Mouse (Mus musculus) hindbrain, embryonic 16.5 days (tissue): ENCODE data around the gene Slc37a1. TPM values are rescaled to one million over a fixed set of nuclear protein-coding genes. Genes with fewer than 3 reads are reported as not detected.

Experiments
- ATAC-seq: fragments of 200-750 bp; cut with Nextera tagmentation; 2 replicates; pipeline ENCODE4 v1.8.0; 2017; ENCODE audit warnings: moderate TSS enrichment, moderate library complexity
- H3K27ac ChIP-seq: fragments of 300-500 bp; sonication (generic); 2 replicates; pipeline ENCODE4 v1.5.1; 2014; ENCODE audit warnings: low read depth, mild to moderate bottlenecking, control low read depth, low read length, moderate library complexity
- H3K27me3 ChIP-seq: fragments of 300-500 bp; sonication (generic); replicated peaks from 2 replicates; pipeline ENCODE4 v1.6.1; 2014; ENCODE audit warnings: low read length; ENCODE audit not compliant: control insufficient read depth, insufficient read depth
- H3K36me3 ChIP-seq: fragments of 300-500 bp; sonication (generic); 2 replicates; pipeline ENCODE4 v1.6.1; 2014; ENCODE audit warnings: mild to moderate bottlenecking, low read length, moderate library complexity, mixed read lengths; ENCODE audit not compliant: control insufficient read depth, insufficient read depth
- H3K4me1 ChIP-seq: fragments of 300-500 bp; sonication (generic); 2 replicates; pipeline ENCODE4 v1.6.1; 2014; ENCODE audit warnings: low read depth, low read length; ENCODE audit not compliant: control insufficient read depth, insufficient read depth
- H3K4me2 ChIP-seq: fragments of 300-500 bp; sonication (generic); 2 replicates; pipeline ENCODE4 v1.6.1; 2014; ENCODE audit warnings: mild to moderate bottlenecking, low read length, control low read depth, moderate library complexity
- H3K4me3 ChIP-seq: fragments of 300-500 bp; sonication (generic); 2 replicates; pipeline ENCODE4 v1.5.1; 2014; ENCODE audit warnings: mild to moderate bottlenecking, low read length, control low read depth, moderate library complexity
- H3K9ac ChIP-seq: fragments of 300-500 bp; sonication (generic); 2 replicates; pipeline ENCODE4 v1.6.1; 2014; ENCODE audit warnings: low read depth, mild to moderate bottlenecking, control low read depth, low read length, moderate library complexity
- H3K9me3 ChIP-seq: fragments of 300-500 bp; sonication (generic); 2 replicates; pipeline ENCODE4 v1.6.1; 2014; ENCODE audit warnings: mild to moderate bottlenecking, low read length, moderate library complexity; ENCODE audit not compliant: control insufficient read depth
- WGBS: fragments of 180-500 bp; shearing (Covaris S2); extraction: QIAGEN DNeasy Blood & Tissue Kit; methylation state at CpG from one replicate; pipeline ENCODE4 v1.1.7; 2014; 5-methylcytosine and 5-hydroxymethylcytosine counted together
- polyA plus RNA-seq: library from polyadenylated mRNA; unstranded; fragments of >200 nt; fragmentation: Nextera tagmentation; extraction: Ambion mirVana; gene quantifications from 2 replicates; pipeline ENCODE4 v1.2.1, GENCODE M21; 2015

The Slc37a1 gene
- polyA plus RNA-seq, 1 experiment from 2014 or later, result 8.6 TPM

- H3K27me3 ChIP-seq, result no peaks in the 10 kb centered on the region
- 53% methylated on average over 12 of the region's 12 CpGs for WGBS
- H3K4me3 ChIP-seq, result no peak overlapping the region
Measured at GRCm38 (mm10) chr17:31304895-31305775, 18.5 kb downstream of the Slc37a1 start.

GRCm38 (mm10) chr17:31305776-31306120 is 19.2 kb downstream of the Slc37a1 start:
- Histone ChIP-seq H3K27me3 (no peaks in the 10 kb centered on the region), H3K4me1 (peaks cover 4% of the 10 kb centered on the region; the same call in 1 of the 2 replicates), H3K27ac (no peak overlapping the region), H3K36me3 (no peaks in the 10 kb centered on the region; the same call in 1 of the 2 replicates), H3K4me2 (no peak overlapping the region), H3K9me3 (no peaks in the 10 kb centered on the region), H3K9ac (no peak overlapping the region), H3K4me3 (no peak overlapping the region)
- ATAC-seq, result no peak
- 61% methylated on average over 5 of the region's 5 CpGs for WGBS

More at GRCm38 (mm10) chr17:31304895-31305775, 18.5 kb downstream of the Slc37a1 start:
- ATAC-seq, result no peak
- no peak overlapping the region for H3K9ac ChIP-seq
- H3K27ac ChIP-seq, result no peak overlapping the region
- H3K4me1 ChIP-seq, result peaks cover 4% of the 10 kb centered on the region; the same call in 1 of the 2 replicates
- no peaks in the 10 kb centered on the region for H3K9me3 ChIP-seq
- no peaks in the 10 kb centered on the region; the same call in 1 of the 2 replicates for H3K36me3 ChIP-seq
- H3K4me2 ChIP-seq, result no peak overlapping the region

- Histone ChIP-seq H3K4me2 (no peak overlapping the region), H3K36me3 (no peaks in the 10 kb centered on the region; the same call in 1 of the 2 replicates), H3K9ac (no peak overlapping the region), H3K27me3 (no peaks in the 10 kb centered on the region), H3K4me3 (no peak overlapping the region), H3K27ac (no peak overlapping the region), H3K4me1 (peaks cover 4% of the 10 kb centered on the region; the same call in 1 of the 2 replicates), H3K9me3 (no peaks in the 10 kb centered on the region)
- no peak for ATAC-seq
- 80% methylated on average over 3 of the region's 3 CpGs for WGBS
Measured at GRCm38 (mm10) chr17:31307756-31308155, 21.2 kb downstream of the Slc37a1 start.

GRCm38 (mm10) chr17:31308291-31308816 is 21.8 kb downstream of the Slc37a1 start:
- H3K27ac ChIP-seq, result no peak overlapping the region
- no peak for ATAC-seq
- H3K9me3 ChIP-seq, result no peaks in the 10 kb centered on the region
- 93% methylated on average over 7 of the region's 7 CpGs for WGBS
- H3K9ac ChIP-seq, result no peak overlapping the region
- H3K27me3 ChIP-seq, result no peaks in the 10 kb centered on the region
- peaks cover 4% of the 10 kb centered on the region; the same call in 1 of the 2 replicates for H3K4me1 ChIP-seq
- H3K4me3 ChIP-seq, result no peak overlapping the region
- H3K4me2 ChIP-seq, result no peak overlapping the region
- H3K36me3 ChIP-seq, result no peaks in the 10 kb centered on the region; the same call in 1 of the 2 replicates

DNA sequence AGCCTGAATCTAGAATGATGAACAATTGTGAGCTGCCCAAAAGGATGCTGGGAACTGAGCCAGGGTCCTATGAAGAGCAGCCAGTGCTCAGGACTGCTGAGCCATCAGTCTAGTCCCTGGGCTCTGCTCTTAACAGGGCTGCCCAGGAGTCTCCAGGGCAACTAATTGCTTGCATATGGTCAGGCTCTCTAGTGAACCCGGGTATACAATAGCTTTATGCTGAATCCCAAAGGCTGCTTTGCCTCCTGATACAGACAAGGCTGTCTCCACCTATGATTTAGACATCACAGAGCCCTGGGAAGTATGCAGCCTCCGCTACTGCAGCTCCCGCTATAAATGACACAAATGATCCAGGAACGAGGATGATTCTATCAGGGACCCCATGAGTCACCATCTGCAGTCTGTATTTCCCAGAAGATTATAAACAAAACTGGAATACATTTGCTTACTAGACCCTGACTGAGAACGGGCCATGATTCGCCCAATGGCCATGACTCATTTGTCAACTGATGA is 22.7 kb downstream of the Slc37a1 start:
- peaks cover 4% of the 10 kb centered on the region; the same call in 1 of the 2 replicates for H3K4me1 ChIP-seq
- no peaks in the 10 kb centered on the region for H3K27me3 ChIP-seq
- H3K36me3 ChIP-seq, result no peaks in the 10 kb centered on the region; the same call in 1 of the 2 replicates
- no peak overlapping the region for H3K4me2 ChIP-seq
- 9% methylated on average over 6 of the region's 6 CpGs for WGBS
- H3K9me3 ChIP-seq, result no peaks in the 10 kb centered on the region
- ATAC-seq, result peak; percentile 86
- no peak overlapping the region for H3K9ac ChIP-seq
- H3K27ac ChIP-seq, result no peak overlapping the region
- H3K4me3 ChIP-seq, result no peak overlapping the region

DNA sequence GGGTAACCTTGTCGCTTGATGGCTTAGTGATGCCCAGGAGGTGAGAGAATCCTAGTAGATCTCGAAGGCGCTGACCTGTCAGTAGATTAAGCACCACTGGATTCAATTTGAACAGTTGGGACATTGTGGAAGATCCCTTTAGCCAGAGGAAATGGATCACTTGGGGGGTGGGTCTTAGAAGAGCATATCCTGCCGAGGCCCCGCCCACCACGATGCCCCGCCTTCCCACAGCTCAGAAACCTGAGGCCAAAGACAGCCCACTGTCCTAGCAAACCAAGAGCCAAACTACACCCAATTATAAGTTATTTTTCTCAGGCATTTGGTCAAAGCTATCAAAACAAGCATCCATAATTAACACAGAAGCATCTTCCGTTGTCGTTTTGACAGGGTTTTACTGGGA is 24.5 kb downstream of the Slc37a1 start:
- no peak overlapping the region for H3K4me2 ChIP-seq
- no peak for ATAC-seq
- H3K27me3 ChIP-seq, result no peaks in the 10 kb centered on the region
- no peak overlapping the region for H3K9ac ChIP-seq
- H3K4me3 ChIP-seq, result no peak overlapping the region
- H3K9me3 ChIP-seq, result no peaks in the 10 kb centered on the region
- no peak overlapping the region for H3K27ac ChIP-seq
- H3K4me1 ChIP-seq, result peaks cover 10% of the 10 kb centered on the region
- 81% methylated on average over 9 of the region's 9 CpGs for WGBS
- H3K36me3 ChIP-seq, result no peaks in the 10 kb centered on the region; the same call in 1 of the 2 replicates

- Histone ChIP-seq H3K9ac (no peak overlapping the region), H3K27ac (no peak overlapping the region), H3K36me3 (peaks cover 3% of the 10 kb centered on the region; the same call in 1 of the 2 replicates), H3K4me1 (peaks cover 10% of the 10 kb centered on the region), H3K27me3 (no peaks in the 10 kb centered on the region), H3K4me2 (no peak overlapping the region), H3K9me3 (no peaks in the 10 kb centered on the region), H3K4me3 (no peak overlapping the region)
- 65% methylated on average over 10 of the region's 10 CpGs for WGBS
- no peak for ATAC-seq
Measured at GRCm38 (mm10) chr17:31312648-31313047, 26.1 kb downstream of the Slc37a1 start.

DNA sequence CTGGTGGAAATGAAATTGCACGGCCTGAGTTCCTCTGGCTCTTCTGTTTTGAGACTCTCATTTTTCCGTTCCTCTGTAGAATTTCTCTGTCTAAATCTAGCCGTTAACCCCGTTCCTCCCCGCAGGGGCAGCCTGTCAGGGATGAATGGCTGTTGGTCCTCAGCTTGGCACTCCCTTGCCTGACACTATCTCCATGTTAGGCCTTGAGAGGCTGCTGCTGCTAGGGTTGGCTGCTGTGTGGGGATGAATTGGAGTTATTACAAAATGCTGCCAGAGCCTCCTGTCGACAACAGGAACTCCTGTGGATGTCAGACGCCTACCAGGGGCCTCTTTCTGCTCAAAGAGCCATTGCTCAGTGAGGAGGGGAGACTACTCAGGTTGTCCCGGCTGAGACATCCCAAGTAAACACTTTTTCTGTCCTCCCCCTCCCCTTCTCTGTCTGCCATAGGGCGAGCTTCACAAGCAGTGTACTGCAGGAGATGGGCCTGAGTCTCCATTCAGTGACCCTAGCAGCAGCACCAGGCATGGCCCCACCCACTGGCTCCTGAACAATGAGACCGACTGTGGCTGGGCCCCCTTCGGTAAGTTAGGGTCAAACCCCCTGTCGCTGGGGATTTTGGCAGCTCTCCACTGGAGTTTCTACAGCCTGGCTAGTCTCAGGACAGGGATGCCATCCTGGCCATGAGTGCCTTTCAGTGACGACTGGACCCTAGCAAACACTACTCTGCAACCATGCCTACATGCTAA is 28.6 kb downstream of the Slc37a1 start:
- H3K4me1 ChIP-seq, result peaks cover 6% of the 10 kb centered on the region; the same call in 1 of the 2 replicates
- H3K9me3 ChIP-seq, result no peaks in the 10 kb centered on the region
- H3K4me2 ChIP-seq, result no peak overlapping the region
- WGBS, result 16% methylated on average over 13 of the region's 13 CpGs
- H3K27me3 ChIP-seq, result no peaks in the 10 kb centered on the region
- 0 out of 2 replicates have a peak overlapping the region, but pooled peaks have one; percentile 44 for H3K27ac ChIP-seq
- peak; percentile 80 for ATAC-seq
- no peak overlapping the region for H3K9ac ChIP-seq
- H3K36me3 ChIP-seq, result peaks cover 3% of the 10 kb centered on the region; the same call in 1 of the 2 replicates
- H3K4me3 ChIP-seq, result no peak overlapping the region
